Mouse (Mus musculus) brain, embryonic 18.5 days (tissue): ENCODE measurements around the gene Asxl2.
A peak's percentile ranks its signal among the peaks of the same experiment; 100 is the strongest.
"Not testable (repeated sequence)": the region's sequence is repeated elsewhere in the genome, so short reads cannot be mapped to it uniquely, and the experiment has no call there.

ENCODE experiments used
- DNase-seq: peaks from one replicate; pipeline ENCODE4 v3.0.0-alpha.2; 2012; ENCODE audit warnings: low read depth, low spot score

Asxl2 gene

DNA sequence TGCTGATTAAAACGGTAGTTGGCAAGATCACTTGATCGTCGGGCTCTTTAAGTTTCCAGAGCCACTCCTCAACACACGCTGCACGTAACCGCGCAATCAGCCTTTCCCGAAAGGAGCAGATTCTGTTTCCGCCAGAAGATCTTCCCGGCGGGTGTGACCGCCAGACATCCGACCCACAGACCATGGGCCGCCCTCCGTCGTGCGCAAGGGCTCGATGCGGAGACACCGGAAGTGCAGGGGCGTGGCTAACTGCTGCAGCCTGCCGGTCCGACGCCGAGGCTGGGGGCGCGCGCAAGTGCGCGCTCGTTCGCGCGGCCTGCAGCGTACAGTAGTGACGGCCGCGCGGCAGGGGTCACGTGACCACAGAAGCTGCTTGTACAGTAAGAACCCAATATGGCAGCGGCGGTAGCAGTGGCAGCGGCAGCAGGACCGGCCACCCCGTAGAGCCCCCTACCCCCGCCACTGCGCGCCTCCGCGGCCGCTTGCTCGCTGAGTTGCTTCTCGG, at the start of gene Asxl2:
Asxl2 (plus strand) TSS at position 328 of the 505 bp plus-strand sequence.
- peak; percentile 97 for DNase-seq

- no peak for DNase-seq
Measured at GRCm38 (mm10) chr12:3377190-3377589, 49.5 kb upstream of the Asxl2 start.

DNA sequence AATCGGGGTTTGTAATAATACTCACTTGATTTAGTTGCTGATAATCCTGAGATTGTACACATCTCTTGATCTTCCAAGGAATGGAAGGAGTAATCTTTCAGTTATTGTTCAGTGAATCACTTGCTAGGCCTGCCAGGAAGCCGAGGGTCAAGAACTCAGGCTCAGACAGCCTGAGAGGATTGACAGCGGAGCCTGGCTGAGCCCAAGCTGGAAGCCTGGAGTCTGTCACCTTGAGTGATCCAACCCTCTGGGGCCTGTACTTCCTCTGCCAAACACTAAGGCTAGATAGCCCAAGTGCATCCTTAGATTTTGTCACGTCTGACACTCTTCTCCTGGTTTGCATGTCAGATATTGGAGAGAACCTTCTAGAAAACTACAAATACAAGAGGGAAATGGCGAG, 48.9 kb upstream of the Asxl2 start:
- no peak for DNase-seq

DNA sequence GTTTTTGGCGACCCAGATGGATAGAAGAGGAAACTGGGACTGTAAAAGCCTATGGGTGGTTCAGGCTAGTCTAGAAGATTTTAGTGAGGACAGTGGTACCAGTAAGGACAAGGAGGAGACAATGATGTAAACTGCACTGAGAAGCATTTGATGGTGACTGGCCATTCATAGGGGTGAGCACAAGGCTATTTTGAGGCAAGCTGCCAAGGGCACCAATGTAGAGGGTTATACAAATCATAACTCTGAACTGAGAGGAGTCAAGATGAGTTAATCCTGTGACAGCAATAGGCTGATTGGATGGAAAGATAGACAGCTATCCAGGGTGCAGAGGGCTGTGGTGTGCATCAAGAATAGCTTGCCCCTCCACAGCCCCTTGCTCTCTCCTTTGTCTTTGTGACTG, 41.8 kb upstream of the Asxl2 start:
- no peak for DNase-seq

DNA sequence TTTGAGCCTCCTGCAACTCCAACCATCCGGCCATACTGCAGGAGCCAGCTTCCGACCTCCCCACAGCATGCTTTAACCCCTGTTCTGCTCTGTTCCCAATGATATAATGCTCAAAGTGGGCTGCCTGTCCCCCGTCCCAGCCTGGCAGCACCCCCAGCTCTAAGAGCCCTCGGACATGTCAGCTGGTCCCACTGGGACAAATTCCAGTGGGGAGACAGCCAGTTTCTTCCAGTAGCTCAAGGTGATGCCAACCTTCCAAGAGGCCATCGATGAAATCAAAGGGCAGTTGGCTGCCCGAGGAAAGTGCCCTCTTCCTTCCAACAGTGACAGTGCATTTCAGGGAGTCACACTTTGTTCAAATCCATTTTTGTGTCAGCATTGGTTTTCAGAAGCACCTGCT, 41.4 kb upstream of the Asxl2 start:
- no peak for DNase-seq

- no peak for DNase-seq
Measured at GRCm38 (mm10) chr12:3385940-3386339, 40.7 kb upstream of the Asxl2 start.

DNA sequence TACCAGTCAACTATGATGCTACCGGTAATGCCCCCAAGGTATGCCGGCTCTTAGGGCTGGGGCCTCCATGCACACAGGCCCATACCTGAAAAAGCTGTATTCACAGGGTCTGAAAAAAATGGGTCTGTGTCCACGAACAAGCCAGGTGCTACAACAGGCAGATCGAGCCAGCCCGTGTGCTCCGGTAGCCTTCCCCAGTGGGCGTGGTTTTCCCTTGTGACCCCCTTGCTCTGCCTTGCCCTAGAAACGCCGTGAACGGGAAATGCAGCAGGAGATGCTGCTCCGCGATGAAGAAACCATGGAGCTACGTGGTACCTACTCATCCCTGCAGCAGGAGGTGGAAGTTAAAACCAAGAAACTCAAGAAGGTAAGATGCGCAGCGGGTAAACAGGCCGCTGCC, 38.8 kb upstream of the Asxl2 start:
- DNase-seq = no peak

- no peak for DNase-seq
Measured at GRCm38 (mm10) chr12:3389394-3389793, 37.3 kb upstream of the Asxl2 start.

DNA sequence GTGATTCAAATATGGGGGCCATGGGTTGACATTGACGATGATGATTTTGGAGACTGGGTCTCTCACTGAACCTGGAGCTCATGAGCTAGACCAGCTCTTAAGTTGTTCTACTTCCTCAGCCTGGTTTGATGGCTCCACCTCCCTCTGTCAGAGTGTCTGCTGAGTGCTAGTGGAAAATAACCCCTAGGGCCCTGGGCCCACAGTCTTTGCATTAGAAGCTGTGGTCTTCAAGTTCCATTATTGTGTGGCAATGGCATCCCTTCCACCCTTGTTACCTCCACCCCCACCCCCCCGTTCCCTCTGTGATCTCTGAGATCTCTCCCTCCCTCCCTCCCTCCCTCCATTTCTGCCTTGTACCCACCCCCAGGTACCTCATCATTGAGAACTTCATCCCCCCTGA, 36.6 kb upstream of the Asxl2 start:
- DNase-seq = no peak

DNA sequence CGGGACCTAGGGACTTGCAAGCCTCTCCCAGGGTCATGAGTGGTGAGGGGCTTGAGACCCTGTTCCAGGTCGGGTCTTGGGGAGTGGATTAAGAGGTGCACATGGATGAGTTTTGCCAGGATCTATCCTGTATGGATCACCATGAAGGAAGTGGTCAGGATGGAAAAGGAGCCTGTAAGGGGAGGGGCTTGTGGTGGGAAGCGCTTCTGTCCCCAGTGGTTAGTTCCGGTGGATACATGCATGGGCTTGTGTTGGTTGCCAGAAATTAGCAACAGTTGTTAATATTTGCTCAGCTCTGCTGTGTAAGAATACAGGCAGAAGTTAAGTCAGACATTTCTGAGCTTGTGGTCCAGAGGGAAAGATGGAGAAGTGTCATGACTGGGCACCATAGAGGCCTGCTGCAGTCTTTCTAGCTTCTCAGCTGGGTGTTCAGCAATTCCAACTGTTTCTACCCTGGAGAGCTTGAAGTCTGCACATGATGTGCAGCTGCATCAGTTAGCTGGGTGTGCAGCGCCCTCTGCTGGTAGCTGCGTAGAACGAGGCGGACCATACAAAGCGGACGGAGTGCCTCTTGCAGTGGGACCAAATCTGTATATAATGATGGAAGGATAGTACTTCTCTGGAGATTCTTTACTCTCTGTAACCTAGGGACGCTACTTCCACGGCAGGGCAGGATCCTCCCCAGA, 35.9 kb upstream of the Asxl2 start:
- DNase-seq = peak; percentile 45

DNA sequence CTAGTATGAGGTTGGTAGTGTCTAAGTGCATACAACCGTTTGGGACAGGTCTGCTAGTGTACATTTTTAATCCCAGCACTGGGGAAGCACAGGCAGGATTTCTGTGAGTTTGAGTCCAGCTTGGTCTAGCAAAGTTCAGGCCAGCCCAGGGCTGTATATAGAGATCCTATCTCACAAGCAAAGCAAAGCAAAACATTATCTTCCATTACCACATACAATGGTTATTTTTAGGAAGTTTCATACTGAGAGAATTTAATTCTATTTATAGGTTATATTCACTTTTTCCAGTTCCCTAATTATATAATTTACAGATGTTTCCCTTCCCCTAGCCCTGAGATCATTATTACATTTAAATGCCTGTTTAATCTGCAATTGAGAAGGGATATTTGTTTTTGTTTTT, 35.4 kb upstream of the Asxl2 start:
- DNase-seq = no peak

DNA sequence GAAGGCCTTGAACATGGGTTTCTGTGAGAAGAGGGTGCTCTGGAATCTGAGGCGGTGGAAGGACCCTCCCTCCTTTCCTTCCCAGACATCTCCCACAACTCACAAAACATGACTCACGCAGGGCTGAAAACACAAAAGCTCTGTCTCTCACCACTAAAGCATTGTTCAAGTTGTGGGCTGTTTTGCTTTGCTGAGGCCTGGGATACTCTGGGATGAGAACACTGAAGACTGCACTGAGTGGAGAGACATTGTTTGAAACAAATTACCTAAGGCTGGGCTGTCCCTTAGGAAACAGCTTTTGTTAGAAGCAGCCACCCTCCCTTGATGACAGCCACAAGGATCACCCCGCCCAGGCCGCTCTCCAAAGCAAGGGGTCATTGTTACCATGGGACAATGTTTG, 33.5 kb upstream of the Asxl2 start:
- no peak for DNase-seq

- DNase-seq = no peak
Measured at GRCm38 (mm10) chr12:3396931-3397330, 29.7 kb upstream of the Asxl2 start.

- not testable (repeated sequence) for DNase-seq
Measured at GRCm38 (mm10) chr12:3405662-3406061, 21.0 kb upstream of the Asxl2 start.

DNA sequence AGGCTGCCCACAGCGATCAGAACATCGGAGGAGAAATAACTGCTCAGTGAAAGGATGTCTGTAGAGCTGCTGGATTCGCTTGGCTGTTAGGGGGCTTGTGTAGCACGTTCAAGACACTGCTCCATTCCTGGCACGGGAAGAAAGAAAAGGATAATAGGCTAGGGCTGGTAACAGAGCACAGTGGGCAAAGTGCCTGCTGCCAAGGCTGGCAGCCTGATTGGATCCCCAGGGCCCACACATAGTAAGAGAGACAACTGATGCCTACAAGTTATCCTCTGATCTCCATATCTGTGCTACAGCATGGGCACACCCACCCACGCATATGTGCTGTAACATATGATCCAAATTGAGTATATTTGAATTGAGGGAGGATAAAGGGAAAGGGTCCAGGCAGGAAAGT, 20.1 kb upstream of the Asxl2 start:
- no peak for DNase-seq

DNA sequence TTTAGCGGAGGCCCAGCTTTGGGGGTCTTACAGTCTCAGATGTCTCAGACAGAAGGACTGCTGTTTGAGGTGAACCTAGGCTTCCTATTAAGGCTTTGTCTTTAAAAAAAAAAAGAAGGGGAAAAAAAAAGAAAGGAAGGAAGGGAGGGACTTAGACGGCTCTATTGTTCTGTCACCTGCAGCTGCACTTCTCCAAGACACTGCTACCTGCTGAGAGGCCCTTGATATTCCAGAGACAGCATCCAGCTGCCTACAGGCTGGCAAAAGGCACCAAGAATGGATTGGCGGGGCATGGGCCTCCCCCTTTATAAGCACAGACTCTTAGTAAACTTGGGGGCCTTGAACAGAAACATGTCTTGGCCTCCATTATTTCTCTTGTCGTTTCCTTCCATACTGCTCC, 11.7 kb upstream of the Asxl2 start:
- no peak for DNase-seq

- DNase-seq = no peak
Measured at GRCm38 (mm10) chr12:3418761-3419160, 7.9 kb upstream of the Asxl2 start.

GRCm38 (mm10) chr12:3420519-3420918, 6.1 kb upstream of the Asxl2 start:
- no peak for DNase-seq

DNA sequence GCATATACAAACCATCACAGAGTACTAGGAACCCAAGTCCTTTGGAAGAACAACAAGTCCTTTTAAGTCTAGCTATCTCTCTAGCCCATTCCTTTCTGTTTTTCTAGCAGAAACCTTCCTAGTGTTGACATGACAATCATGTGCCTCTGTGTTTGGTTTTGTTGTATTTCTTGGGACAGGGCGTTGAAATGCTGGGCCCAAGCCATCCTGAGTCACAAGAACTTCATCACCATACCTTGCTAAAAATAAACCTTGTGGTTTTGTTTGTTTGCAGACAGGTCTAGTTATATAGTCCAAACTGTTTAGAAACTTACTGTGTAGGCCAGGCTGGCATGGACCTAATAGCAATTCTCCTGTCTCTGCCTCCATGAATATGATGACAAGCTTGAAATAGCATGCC, 3.9 kb upstream of the Asxl2 start:
- no peak for DNase-seq

GRCm38 (mm10) chr12:3424179-3424578, 2.5 kb upstream of the Asxl2 start:
- no peak for DNase-seq

GRCm38 (mm10) chr12:3425375-3426341, 999 bp upstream of the Asxl2 start:
- no peak for DNase-seq

- DNase-seq = peak; percentile 45
Measured at GRCm38 (mm10) chr12:3427067-3427889, 621 bp downstream of the Asxl2 start.
